Mouse (Mus musculus) limb, embryonic 11.5 days (tissue): ENCODE measurements around the gene Srr. TPM values are rescaled to one million over a fixed set of nuclear protein-coding genes. Genes with fewer than 3 reads are reported as not detected.

Source experiments
- ATAC-seq: fragments of 200-750 bp; cut with Nextera tagmentation; 2 replicates; pipeline ENCODE4 v1.8.0; 2017; ENCODE audit warnings: low read depth; ENCODE audit not compliant: insufficient number of reproducible peaks, low FRiP score, low TSS enrichment
- DNase-seq: peaks from one replicate; pipeline ENCODE4 v3.0.0-alpha.2; 2015; ENCODE audit warnings: low spot score
- H3K27ac ChIP-seq: fragments of 300-500 bp; sonication (generic); replicated peaks from 2 replicates; pipeline ENCODE4 v1.5.1; 2014; ENCODE audit warnings: low read depth, mild to moderate bottlenecking, low read length
- H3K27me3 ChIP-seq: fragments of 300-500 bp; sonication (generic); 2 replicates; pipeline ENCODE4 v1.6.1; 2014; ENCODE audit warnings: mild to moderate bottlenecking, low read length, mixed read lengths; ENCODE audit not compliant: control insufficient read depth, insufficient read depth
- H3K36me3 ChIP-seq: fragments of 300-500 bp; sonication (generic); 2 replicates; pipeline ENCODE4 v1.6.1; 2014; ENCODE audit warnings: mild to moderate bottlenecking, low read length, moderate library complexity, mixed read lengths; ENCODE audit not compliant: control insufficient read depth, insufficient read depth
- H3K4me1 ChIP-seq: fragments of 300-500 bp; sonication (generic); 2 replicates; pipeline ENCODE4 v1.6.1; 2014; ENCODE audit warnings: low read length, mixed read lengths; ENCODE audit not compliant: control insufficient read depth, insufficient read depth
- H3K4me2 ChIP-seq: fragments of 300-500 bp; sonication (generic); 2 replicates; pipeline ENCODE4 v1.6.1; 2014; ENCODE audit warnings: low read depth, mild to moderate bottlenecking, moderate library complexity; ENCODE audit not compliant: severe bottlenecking
- H3K4me3 ChIP-seq: fragments of 300-500 bp; sonication (generic); 2 replicates; pipeline ENCODE4 v1.5.1; 2014; ENCODE audit warnings: low read depth, low read length
- H3K9ac ChIP-seq: fragments of 300-500 bp; sonication (generic); 2 replicates; pipeline ENCODE4 v1.6.1; 2014; ENCODE audit warnings: mild to moderate bottlenecking, low read length
- H3K9me3 ChIP-seq: fragments of 300-500 bp; sonication (generic); 2 replicates; pipeline ENCODE4 v1.6.1; 2016; ENCODE audit warnings: low read length; ENCODE audit not compliant: control insufficient read depth
- WGBS: fragments of 180-500 bp; shearing (Covaris S2); extraction: QIAGEN DNeasy Blood & Tissue Kit; methylation state at CpG from one replicate; pipeline ENCODE4 v1.1.7; 2014; 5-methylcytosine and 5-hydroxymethylcytosine counted together
- polyA plus RNA-seq: library from polyadenylated mRNA; unstranded; fragments of >200 nt; fragmentation: Nextera tagmentation; extraction: Ambion mirVana; gene quantifications from 2 replicates; pipeline ENCODE4 v1.2.1, GENCODE M21; 2014

Srr gene
- polyA plus RNA-seq, 1 experiment from 2014 or later = 24.5 TPM

- 97% methylated on average over 2 of the region's 2 CpGs for WGBS
Observed at GRCm38 (mm10) chr11:74957600-74957999, 31.9 kb upstream of the Srr start.

DNA sequence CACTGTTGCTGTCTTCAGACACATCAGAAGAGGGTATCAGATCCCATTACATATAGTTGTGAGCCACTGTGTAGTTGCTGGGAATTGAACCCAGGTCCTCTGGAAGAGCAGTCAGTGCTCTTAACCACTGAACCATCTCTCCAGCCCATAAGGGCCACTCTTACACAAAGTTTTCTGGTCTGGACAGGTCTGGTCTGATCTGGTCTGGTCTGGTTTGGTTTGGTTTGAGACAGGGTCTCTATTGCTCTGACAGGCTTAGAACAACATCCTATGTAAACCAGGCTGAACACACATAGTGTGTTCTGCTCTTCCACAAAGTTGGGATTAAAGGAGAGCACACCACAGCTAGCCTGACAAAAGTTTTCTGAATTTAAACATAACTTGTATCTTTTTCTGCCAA, 30.3 kb upstream of the Srr start:
- DNase-seq (no peak), ATAC-seq (no peak)
- H3K27ac ChIP-seq = no peak overlapping the region
- H3K36me3 ChIP-seq = no peaks in the 10 kb centered on the region; the same call in 1 of the 2 replicates
- no peak overlapping the region for H3K9ac ChIP-seq
- H3K4me2 ChIP-seq = no peak overlapping the region
- H3K4me3 ChIP-seq = no peak overlapping the region
- no peaks in the 10 kb centered on the region for H3K9me3 ChIP-seq
- no peaks in the 10 kb centered on the region for H3K27me3 ChIP-seq
- no peaks in the 10 kb centered on the region for H3K4me1 ChIP-seq

More at GRCm38 (mm10) chr11:74957600-74957999, 31.9 kb upstream of the Srr start:
- H3K27me3 ChIP-seq = no peaks in the 10 kb centered on the region
- H3K27ac ChIP-seq = no peak overlapping the region
- no peaks in the 10 kb centered on the region for H3K36me3 ChIP-seq
- no peak overlapping the region for H3K9ac ChIP-seq
- ATAC-seq (no peak), DNase-seq (no peak)
- no peaks in the 10 kb centered on the region for H3K4me1 ChIP-seq
- H3K9me3 ChIP-seq = no peaks in the 10 kb centered on the region
- H3K4me2 ChIP-seq = no peak overlapping the region
- H3K4me3 ChIP-seq = no peak overlapping the region

DNA sequence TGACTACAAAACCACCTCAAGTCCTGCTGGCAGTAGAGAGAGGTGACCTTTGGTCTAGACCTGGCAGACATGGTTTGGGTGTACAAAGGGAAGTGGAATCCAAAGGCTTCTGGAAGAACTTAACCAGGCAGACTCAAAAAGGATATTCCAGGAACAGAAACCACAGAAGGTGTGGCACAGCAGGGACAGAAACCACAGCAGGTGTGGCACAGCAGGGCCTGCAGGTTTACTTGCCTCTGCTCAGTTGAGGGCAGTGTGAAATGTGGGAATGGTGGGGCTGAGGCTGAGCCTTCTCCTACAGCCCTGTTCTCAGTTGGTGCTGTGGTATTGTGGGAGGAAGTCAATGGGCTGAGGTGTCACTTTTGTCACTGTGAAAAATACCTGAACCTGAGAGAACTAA, 29.2 kb upstream of the Srr start:
- Histone ChIP-seq H3K9me3 (no peaks in the 10 kb centered on the region), H3K4me1 (no peaks in the 10 kb centered on the region), H3K36me3 (no peaks in the 10 kb centered on the region; the same call in 1 of the 2 replicates), H3K9ac (no peak overlapping the region), H3K4me3 (no peak overlapping the region), H3K4me2 (no peak overlapping the region), H3K27me3 (no peaks in the 10 kb centered on the region), H3K27ac (no peak overlapping the region)
- ATAC-seq = no peak
- DNase-seq = no peak

GRCm38 (mm10) chr11:74946348-74946747, 20.6 kb upstream of the Srr start:
- Histone ChIP-seq H3K27ac (no peak overlapping the region), H3K4me1 (no peaks in the 10 kb centered on the region), H3K9me3 (no peaks in the 10 kb centered on the region), H3K9ac (no peak overlapping the region), H3K4me3 (no peak overlapping the region), H3K4me2 (no peak overlapping the region), H3K36me3 (peaks cover 3% of the 10 kb centered on the region), H3K27me3 (no peaks in the 10 kb centered on the region)
- no peak for DNase-seq
- 82% methylated on average over 3 of the region's 3 CpGs for WGBS
- no peak for ATAC-seq

DNA sequence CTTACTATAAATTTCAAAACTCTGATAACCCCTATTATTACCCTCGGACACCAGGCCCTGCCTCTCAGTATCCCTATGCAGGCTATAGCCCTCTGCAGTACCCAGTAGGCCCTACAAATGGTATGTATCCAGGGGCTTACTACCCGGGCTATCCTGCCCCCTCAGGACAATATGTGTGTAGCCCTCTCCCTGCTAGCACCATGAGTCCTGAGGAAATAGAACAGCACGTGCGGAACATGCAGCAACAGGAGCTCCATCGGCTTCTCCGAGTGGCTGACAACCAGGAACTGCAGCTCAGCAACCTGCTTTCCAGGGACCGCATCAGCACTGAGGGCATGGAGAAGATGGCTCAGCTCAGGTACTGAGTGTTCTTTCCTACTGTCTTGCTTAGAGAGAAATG, 4.6 kb upstream of the Srr start:
- no peak overlapping the region for H3K27ac ChIP-seq
- H3K27me3 ChIP-seq = no peaks in the 10 kb centered on the region
- no peak overlapping the region for H3K4me2 ChIP-seq
- H3K36me3 ChIP-seq = peaks cover 13% of the 10 kb centered on the region
- WGBS = 93% methylated on average over 7 of the region's 7 CpGs
- H3K9ac ChIP-seq = no peak overlapping the region
- H3K9me3 ChIP-seq = no peaks in the 10 kb centered on the region
- DNase-seq (no peak), ATAC-seq (no peak)
- H3K4me3 ChIP-seq = no peak overlapping the region
- 0 out of 2 replicates have a peak, but pooled peaks cover 3% of the 10 kb centered on the region for H3K4me1 ChIP-seq

DNA sequence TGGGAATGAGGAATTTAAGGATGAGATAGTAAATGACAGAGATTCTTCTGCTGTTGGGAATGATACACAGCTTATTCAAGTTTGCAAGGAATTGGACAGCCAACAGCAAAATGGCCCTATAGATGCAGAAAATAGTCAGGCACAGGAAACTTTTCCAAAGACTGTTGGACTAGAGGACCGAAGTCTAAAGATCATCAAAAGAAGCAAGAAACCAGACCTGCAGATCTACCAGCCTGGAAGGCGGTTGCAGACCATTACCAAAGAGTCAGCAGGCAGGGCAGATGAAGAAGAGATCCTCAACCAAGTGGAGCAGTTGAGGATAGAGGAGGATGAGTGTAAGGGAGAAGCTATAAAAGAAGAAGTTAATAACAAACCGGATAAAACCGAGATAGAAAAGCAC, 3.4 kb upstream of the Srr start:
- Histone ChIP-seq H3K4me2 (no peak overlapping the region), H3K4me1 (peaks cover 7% of the 10 kb centered on the region; the same call in 1 of the 2 replicates), H3K27ac (no peak overlapping the region), H3K9me3 (no peaks in the 10 kb centered on the region), H3K36me3 (peaks cover 7% of the 10 kb centered on the region; the same call in 1 of the 2 replicates), H3K27me3 (no peaks in the 10 kb centered on the region), H3K9ac (no peak overlapping the region), H3K4me3 (no peak overlapping the region)
- WGBS = 93% methylated on average over 4 of the region's 4 CpGs
- ATAC-seq (no peak), DNase-seq (no peak)

DNA sequence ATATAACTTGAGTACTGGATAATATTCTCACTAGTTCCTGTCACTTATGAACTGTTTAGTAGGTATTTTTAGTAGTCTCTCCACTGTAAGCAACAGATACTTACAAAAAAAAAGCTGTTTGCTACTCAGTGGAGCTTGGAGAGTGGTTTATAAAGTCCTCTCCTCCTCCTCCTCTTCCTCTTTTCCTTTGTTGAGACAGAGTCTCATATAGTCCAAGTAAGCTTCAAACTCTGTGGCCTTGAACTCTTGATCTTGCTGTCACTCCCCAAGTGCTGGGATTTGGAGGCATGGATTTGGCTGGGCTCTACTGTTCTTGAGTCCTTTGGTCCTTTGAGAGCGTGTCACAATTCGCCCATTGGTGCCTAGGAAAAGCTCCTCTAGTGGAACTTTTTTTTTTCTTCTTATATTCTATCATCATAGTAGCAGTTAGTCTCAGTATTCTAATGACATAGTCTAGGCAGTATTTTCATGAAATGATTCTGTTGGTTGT, 1.5 kb upstream of the Srr start:
- H3K4me3 ChIP-seq = no peak overlapping the region
- no peak for ATAC-seq

DNA sequence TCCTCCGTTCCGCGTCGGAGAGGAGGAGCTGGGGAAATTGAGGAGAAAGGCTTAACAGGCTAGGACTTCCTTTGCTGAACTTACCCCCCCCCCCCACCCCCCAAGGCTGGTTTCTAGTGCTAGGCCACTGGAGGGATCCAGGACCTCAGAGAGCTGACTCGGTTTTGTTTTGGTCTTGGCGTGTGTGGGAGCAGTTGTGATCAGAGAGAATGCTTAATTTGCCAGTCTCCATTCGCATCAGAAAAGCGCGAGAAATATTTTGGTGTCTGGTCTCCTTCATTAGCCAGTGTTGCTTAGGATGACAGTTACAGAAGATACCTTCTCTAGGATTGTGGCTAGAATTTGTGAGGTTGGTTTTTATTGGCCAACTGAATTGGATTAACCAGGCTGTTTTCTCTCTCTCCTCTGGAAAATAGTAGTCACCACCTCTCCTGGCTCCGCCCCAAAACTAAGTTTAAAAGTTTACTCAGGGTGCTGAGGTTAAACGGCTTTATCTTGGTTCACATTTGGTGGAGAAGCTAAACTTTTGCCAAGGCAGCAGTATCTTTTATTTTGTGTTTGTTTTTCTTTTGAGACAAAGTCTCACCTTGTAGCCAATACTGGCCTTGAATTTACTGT, 749 bp upstream of the Srr start:
- DNase-seq (no peak), ATAC-seq (peak; percentile 42)
- 8% methylated on average over 11 of the region's 11 CpGs for WGBS
- Histone ChIP-seq H3K4me1 (peaks cover 7% of the 10 kb centered on the region; the same call in 1 of the 2 replicates), H3K4me3 (peak overlapping the region; percentile 98), H3K9me3 (no peaks in the 10 kb centered on the region), H3K27me3 (no peaks in the 10 kb centered on the region), H3K4me2 (peak overlapping the region; percentile 73), H3K36me3 (peaks cover 4% of the 10 kb centered on the region; the same call in 1 of the 2 replicates), H3K27ac (peak overlapping the region; percentile 97), H3K9ac (peak overlapping the region; percentile 87)

More for the DNA sequence above, 1.5 kb upstream of the Srr start:
- H3K4me2 ChIP-seq = no peak overlapping the region; the same call in 1 of the 2 replicates
- 99% methylated on average over 2 of the region's 2 CpGs for WGBS
- no peak overlapping the region for H3K9ac ChIP-seq
- peaks cover 7% of the 10 kb centered on the region; the same call in 1 of the 2 replicates for H3K4me1 ChIP-seq
- peaks cover 4% of the 10 kb centered on the region; the same call in 1 of the 2 replicates for H3K36me3 ChIP-seq
- H3K27me3 ChIP-seq = no peaks in the 10 kb centered on the region
- H3K9me3 ChIP-seq = no peaks in the 10 kb centered on the region
- DNase-seq = no peak
- H3K27ac ChIP-seq = no peak overlapping the region
